Mouse (Mus musculus) intestine, embryonic 16.5 days (tissue): ENCODE data around the gene Baiap2l1. TPM values are rescaled to one million over a fixed set of nuclear protein-coding genes. Genes with fewer than 3 reads are reported as not detected.

ENCODE experiments used
- ATAC-seq: fragments of 200-750 bp; cut with Nextera tagmentation; 2 replicates; pipeline ENCODE4 v1.8.0; 2017; ENCODE audit warnings: moderate TSS enrichment, moderate library complexity
- H3K27ac ChIP-seq: fragments of 300-500 bp; sonication (generic); 2 replicates; pipeline ENCODE4 v1.5.1; 2014; ENCODE audit warnings: mild to moderate bottlenecking, low read length
- H3K27me3 ChIP-seq: fragments of 300-500 bp; sonication (generic); replicated peaks from 2 replicates; pipeline ENCODE4 v1.6.1; 2014; ENCODE audit warnings: low read length, control low read depth, mixed read lengths; ENCODE audit not compliant: control insufficient read depth, insufficient read depth
- H3K36me3 ChIP-seq: fragments of 300-500 bp; sonication (generic); 2 replicates; pipeline ENCODE4 v1.6.1; 2014; ENCODE audit warnings: low read length, control low read depth; ENCODE audit not compliant: control insufficient read depth, insufficient read depth
- H3K4me1 ChIP-seq: fragments of 300-500 bp; sonication (generic); 2 replicates; pipeline ENCODE4 v1.6.1; 2014; ENCODE audit warnings: low read length, control low read depth, mixed read lengths; ENCODE audit not compliant: control insufficient read depth, insufficient read depth
- H3K4me2 ChIP-seq: fragments of 300-500 bp; sonication (generic); 2 replicates; pipeline ENCODE4 v1.6.1; 2014; ENCODE audit warnings: low read depth, low read length, control low read depth
- H3K4me3 ChIP-seq: fragments of 300-500 bp; sonication (generic); 2 replicates; pipeline ENCODE4 v1.5.1; 2014; ENCODE audit warnings: mild to moderate bottlenecking, low read length
- H3K9ac ChIP-seq: fragments of 300-500 bp; sonication (generic); 2 replicates; pipeline ENCODE4 v1.6.1; 2014; ENCODE audit warnings: low read depth, low read length
- H3K9me3 ChIP-seq: fragments of 300-500 bp; sonication (generic); 2 replicates; pipeline ENCODE4 v1.6.1; 2016; ENCODE audit warnings: low read length, control low read depth; ENCODE audit not compliant: control insufficient read depth
- WGBS: fragments of 180-500 bp; shearing (Covaris S2); extraction: QIAGEN DNeasy Blood & Tissue Kit; methylation state at CpG from one replicate; pipeline ENCODE4 v1.1.7; 2014; 5-methylcytosine and 5-hydroxymethylcytosine counted together
- polyA plus RNA-seq: library from polyadenylated mRNA; unstranded; fragments of >200 nt; fragmentation: Nextera tagmentation; extraction: Ambion mirVana; gene quantifications from 2 replicates; pipeline ENCODE4 v1.2.1, GENCODE M21; 2015

Baiap2l1 gene
- polyA plus RNA-seq, 1 experiment from 2014 or later = 32.0 TPM

- H3K4me2 ChIP-seq = no peak overlapping the region
- no peaks in the 10 kb centered on the region for H3K9me3 ChIP-seq
- WGBS = 87% methylated on average over 11 of the region's 11 CpGs
- ATAC-seq = no peak
- H3K27me3 ChIP-seq = no peaks in the 10 kb centered on the region
- no peaks in the 10 kb centered on the region for H3K36me3 ChIP-seq
- no peak overlapping the region for H3K9ac ChIP-seq
- H3K27ac ChIP-seq = no peak overlapping the region
- peaks cover 8% of the 10 kb centered on the region for H3K4me1 ChIP-seq
- no peak overlapping the region for H3K4me3 ChIP-seq
Observed at GRCm38 (mm10) chr5:144334010-144334409, 23.9 kb downstream of the Baiap2l1 start.

GRCm38 (mm10) chr5:144322717-144323116, 35.2 kb downstream of the Baiap2l1 start:
- ATAC-seq = no peak
- Histone ChIP-seq H3K27ac (no peak overlapping the region), H3K4me2 (no peak overlapping the region)

GRCm38 (mm10) chr5:144321681-144322080, 36.2 kb downstream of the Baiap2l1 start:
- no peak overlapping the region for H3K4me2 ChIP-seq
- H3K36me3 ChIP-seq = no peaks in the 10 kb centered on the region
- ATAC-seq = peak; percentile 78
- no peak overlapping the region for H3K9ac ChIP-seq
- H3K4me1 ChIP-seq = peaks cover 37% of the 10 kb centered on the region
- no peaks in the 10 kb centered on the region for H3K9me3 ChIP-seq
- no peaks in the 10 kb centered on the region for H3K27me3 ChIP-seq
- H3K4me3 ChIP-seq = no peak overlapping the region
- WGBS = 31% methylated on average over 7 of the region's 7 CpGs
- H3K27ac ChIP-seq = peak overlapping the region; percentile 58

More at GRCm38 (mm10) chr5:144322717-144323116, 35.2 kb downstream of the Baiap2l1 start:
- Histone ChIP-seq H3K36me3 (no peaks in the 10 kb centered on the region), H3K9me3 (no peaks in the 10 kb centered on the region), H3K9ac (no peak overlapping the region), H3K4me1 (peaks cover 33% of the 10 kb centered on the region), H3K4me3 (no peak overlapping the region), H3K27me3 (no peaks in the 10 kb centered on the region)
- 80% methylated on average over 3 of the region's 3 CpGs for WGBS

GRCm38 (mm10) chr5:144318286-144318685, 39.6 kb downstream of the Baiap2l1 start:
- Histone ChIP-seq H3K27me3 (no peaks in the 10 kb centered on the region), H3K36me3 (no peaks in the 10 kb centered on the region), H3K27ac (peak overlapping the region; percentile 79), H3K4me2 (no peak overlapping the region), H3K4me1 (peaks cover 60% of the 10 kb centered on the region), H3K9ac (0 out of 2 replicates have a peak overlapping the region, but pooled peaks have one; percentile 30), H3K4me3 (no peak overlapping the region), H3K9me3 (no peaks in the 10 kb centered on the region)
- WGBS = 41% methylated on average over 6 of the region's 6 CpGs
- ATAC-seq = peak; percentile 7; the same call in 1 of the 2 replicates

GRCm38 (mm10) chr5:144317426-144317825, 40.5 kb downstream of the Baiap2l1 start:
- Histone ChIP-seq H3K9me3 (no peaks in the 10 kb centered on the region), H3K4me3 (no peak overlapping the region), H3K4me1 (peaks cover 60% of the 10 kb centered on the region), H3K36me3 (no peaks in the 10 kb centered on the region), H3K27ac (peak overlapping the region; percentile 79), H3K27me3 (no peaks in the 10 kb centered on the region), H3K9ac (no peak overlapping the region), H3K4me2 (no peak overlapping the region)
- 53% methylated on average over 8 of the region's 8 CpGs for WGBS
- peak; percentile 65 for ATAC-seq

GRCm38 (mm10) chr5:144316442-144316841, 41.5 kb downstream of the Baiap2l1 start:
- ATAC-seq = no peak
- Histone ChIP-seq H3K9ac (no peak overlapping the region), H3K4me1 (peaks cover 57% of the 10 kb centered on the region), H3K4me3 (no peak overlapping the region), H3K27me3 (no peaks in the 10 kb centered on the region), H3K27ac (no peak overlapping the region), H3K4me2 (no peak overlapping the region), H3K9me3 (no peaks in the 10 kb centered on the region), H3K36me3 (no peaks in the 10 kb centered on the region)
- 63% methylated on average over 3 of the region's 3 CpGs for WGBS

GRCm38 (mm10) chr5:144314731-144315494, 43.0 kb downstream of the Baiap2l1 start:
- no peaks in the 10 kb centered on the region for H3K36me3 ChIP-seq
- H3K4me3 ChIP-seq = no peak overlapping the region
- H3K9me3 ChIP-seq = no peaks in the 10 kb centered on the region
- ATAC-seq = peak; percentile 77
- H3K4me2 ChIP-seq = no peak overlapping the region
- peak overlapping the region; percentile 3; the same call in 1 of the 2 replicates for H3K9ac ChIP-seq
- peak overlapping the region; percentile 82 for H3K27ac ChIP-seq
- H3K4me1 ChIP-seq = peaks cover 51% of the 10 kb centered on the region
- no peaks in the 10 kb centered on the region for H3K27me3 ChIP-seq
- WGBS = 60% methylated on average over 12 of the region's 12 CpGs

- H3K9ac ChIP-seq = no peak overlapping the region
- H3K4me1 ChIP-seq = peaks cover 40% of the 10 kb centered on the region
- WGBS = 26% methylated on average over 5 of the region's 5 CpGs
- H3K27ac ChIP-seq = peak overlapping the region; percentile 61
- H3K4me3 ChIP-seq = no peak overlapping the region
- peak; percentile 14 for ATAC-seq
- no peak overlapping the region for H3K4me2 ChIP-seq
- H3K27me3 ChIP-seq = no peaks in the 10 kb centered on the region
- no peaks in the 10 kb centered on the region for H3K9me3 ChIP-seq
- no peaks in the 10 kb centered on the region for H3K36me3 ChIP-seq
Observed at GRCm38 (mm10) chr5:144313335-144313734, 44.6 kb downstream of the Baiap2l1 start.

GRCm38 (mm10) chr5:144312183-144312582, 45.7 kb downstream of the Baiap2l1 start:
- H3K4me3 ChIP-seq = no peak overlapping the region
- H3K4me1 ChIP-seq = peaks cover 33% of the 10 kb centered on the region
- H3K27me3 ChIP-seq = no peaks in the 10 kb centered on the region
- H3K36me3 ChIP-seq = no peaks in the 10 kb centered on the region
- H3K4me2 ChIP-seq = no peak overlapping the region
- H3K9ac ChIP-seq = no peak overlapping the region
- no peak for ATAC-seq
- 77% methylated on average over 7 of the region's 7 CpGs for WGBS
- no peaks in the 10 kb centered on the region for H3K9me3 ChIP-seq
- H3K27ac ChIP-seq = no peak overlapping the region; the same call in 1 of the 2 replicates
